Mouse (Mus musculus): ENCODE measurements around the gene Nxnl2. TPM values are rescaled to one million over a fixed set of nuclear protein-coding genes. Genes with fewer than 3 reads are reported as not detected.
A peak's percentile ranks its signal among the peaks of the same experiment; 100 is the strongest.

The Nxnl2 gene
- polyA plus RNA-seq, 1 experiment from 2014 or later: 1.1 TPM

- Histone ChIP-seq H3K4me1 (replicated peaks) (peaks cover 10% of the 10 kb centered on the region), H3K4me2 (no peak overlapping the region), H3K27me3 (replicated peaks) (no peaks in the 10 kb centered on the region), H3K9ac (no peak overlapping the region), H3K27ac (ENCODE audit: poor library complexity, severe bottlenecking) (no peak overlapping the region), H3K36me3 (peaks cover 58% of the 10 kb centered on the region), H3K4me3 (no peak overlapping the region), H3K9me3 (replicated peaks) (no peaks in the 10 kb centered on the region)
- WGBS: 89% methylated on average over 4 of the region's 4 CpGs
- ATAC-seq (ENCODE audit: insufficient number of reproducible peaks, low FRiP score): no peak
Measured at GRCm38 (mm10) chr13:51152966-51153669, 17.7 kb upstream of the Nxnl2 start.

- 92% methylated on average over 4 of the region's 4 CpGs for WGBS
- ATAC-seq (ENCODE audit: insufficient number of reproducible peaks, low FRiP score): no peak
- peaks cover 4% of the 10 kb centered on the region; the same call in 1 of the 2 replicates for H3K9me3 ChIP-seq (replicated peaks)
Measured at GRCm38 (mm10) chr13:51153670-51154030, 17.2 kb upstream of the Nxnl2 start.

GRCm38 (mm10) chr13:51155178-51156013, 15.4 kb upstream of the Nxnl2 start:
- H3K9ac ChIP-seq: no peak overlapping the region
- H3K36me3 ChIP-seq: peaks cover 52% of the 10 kb centered on the region
- peak overlapping the region; percentile 28 for H3K4me2 ChIP-seq

More at GRCm38 (mm10) chr13:51153670-51154030, 17.2 kb upstream of the Nxnl2 start:
- no peak overlapping the region for H3K27ac ChIP-seq (ENCODE audit: poor library complexity, severe bottlenecking)
- peaks cover 62% of the 10 kb centered on the region for H3K36me3 ChIP-seq
- H3K4me3 ChIP-seq: no peak overlapping the region
- no peak overlapping the region for H3K4me2 ChIP-seq
- H3K9ac ChIP-seq: no peak overlapping the region
- peaks cover 10% of the 10 kb centered on the region for H3K4me1 ChIP-seq (replicated peaks)
- H3K27me3 ChIP-seq (replicated peaks): no peaks in the 10 kb centered on the region

GRCm38 (mm10) chr13:51156014-51156386, 14.8 kb upstream of the Nxnl2 start:
- peak overlapping the region; percentile 64 for H3K27ac ChIP-seq (ENCODE audit: poor library complexity, severe bottlenecking)
- 94% methylated on average over 6 of the region's 6 CpGs for WGBS
- H3K4me2 ChIP-seq: peak overlapping the region; percentile 28
- peaks cover 10% of the 10 kb centered on the region for H3K4me1 ChIP-seq (replicated peaks)
- peaks cover 50% of the 10 kb centered on the region for H3K36me3 ChIP-seq
- no peak overlapping the region for H3K9ac ChIP-seq
- H3K27me3 ChIP-seq (replicated peaks): no peaks in the 10 kb centered on the region
- H3K9me3 ChIP-seq (replicated peaks): peaks cover 4% of the 10 kb centered on the region; the same call in 1 of the 2 replicates
- ATAC-seq (ENCODE audit: insufficient number of reproducible peaks, low FRiP score): no peak
- H3K4me3 ChIP-seq: no peak overlapping the region

More at GRCm38 (mm10) chr13:51155178-51156013, 15.4 kb upstream of the Nxnl2 start:
- H3K9me3 ChIP-seq (replicated peaks): peaks cover 4% of the 10 kb centered on the region; the same call in 1 of the 2 replicates
- 62% methylated on average over 15 of the region's 15 CpGs for WGBS
- H3K27ac ChIP-seq (ENCODE audit: poor library complexity, severe bottlenecking): peak overlapping the region; percentile 64
- ATAC-seq (ENCODE audit: insufficient number of reproducible peaks, low FRiP score): peak; percentile 38; the same call in 1 of the 2 replicates
- H3K27me3 ChIP-seq (replicated peaks): no peaks in the 10 kb centered on the region
- no peak overlapping the region for H3K4me3 ChIP-seq
- peaks cover 10% of the 10 kb centered on the region for H3K4me1 ChIP-seq (replicated peaks)

- H3K36me3 ChIP-seq: peaks cover 55% of the 10 kb centered on the region
- H3K4me2 ChIP-seq: no peak overlapping the region
- H3K27me3 ChIP-seq (replicated peaks): no peaks in the 10 kb centered on the region
- H3K9me3 ChIP-seq (replicated peaks): peaks cover 5% of the 10 kb centered on the region
- 60% methylated on average over 3 of the region's 3 CpGs for WGBS
- peaks cover 10% of the 10 kb centered on the region for H3K4me1 ChIP-seq (replicated peaks)
- no peak for ATAC-seq (ENCODE audit: insufficient number of reproducible peaks, low FRiP score)
- H3K4me3 ChIP-seq: no peak overlapping the region
- H3K9ac ChIP-seq: no peak overlapping the region
- H3K27ac ChIP-seq (ENCODE audit: poor library complexity, severe bottlenecking): no peak overlapping the region
Measured at GRCm38 (mm10) chr13:51157291-51157690, 13.5 kb upstream of the Nxnl2 start.

GRCm38 (mm10) chr13:51161672-51162071, 9.2 kb upstream of the Nxnl2 start:
- no peak overlapping the region for H3K4me2 ChIP-seq
- peaks cover 11% of the 10 kb centered on the region for H3K9me3 ChIP-seq (replicated peaks)
- H3K4me3 ChIP-seq: no peak overlapping the region
- H3K27ac ChIP-seq (ENCODE audit: poor library complexity, severe bottlenecking): no peak overlapping the region
- ATAC-seq (ENCODE audit: insufficient number of reproducible peaks, low FRiP score): no peak
- H3K9ac ChIP-seq: no peak overlapping the region
- H3K4me1 ChIP-seq (replicated peaks): 0 out of 2 replicates have a peak, but pooled peaks cover 3% of the 10 kb centered on the region
- H3K27me3 ChIP-seq (replicated peaks): no peaks in the 10 kb centered on the region
- WGBS: 92% methylated on average over 2 of the region's 2 CpGs
- H3K36me3 ChIP-seq: peaks cover 24% of the 10 kb centered on the region

- peaks cover 22% of the 10 kb centered on the region for H3K36me3 ChIP-seq
- H3K4me1 ChIP-seq (replicated peaks): 0 out of 2 replicates have a peak, but pooled peaks cover 3% of the 10 kb centered on the region
- peaks cover 11% of the 10 kb centered on the region for H3K9me3 ChIP-seq (replicated peaks)
- no peak for ATAC-seq (ENCODE audit: insufficient number of reproducible peaks, low FRiP score)
- WGBS: 83% methylated on average over 6 of the region's 6 CpGs
- H3K4me2 ChIP-seq: no peak overlapping the region
- H3K27ac ChIP-seq (ENCODE audit: poor library complexity, severe bottlenecking): no peak overlapping the region
- H3K27me3 ChIP-seq (replicated peaks): no peaks in the 10 kb centered on the region
- no peak overlapping the region for H3K4me3 ChIP-seq
- no peak overlapping the region for H3K9ac ChIP-seq
Measured at GRCm38 (mm10) chr13:51162246-51162645, 8.6 kb upstream of the Nxnl2 start.

GRCm38 (mm10) chr13:51166711-51167110, 4.1 kb upstream of the Nxnl2 start:
- peaks cover under 1% of the 10 kb centered on the region; the same call in 1 of the 2 replicates for H3K27me3 ChIP-seq (replicated peaks)
- no peak overlapping the region for H3K4me2 ChIP-seq
- no peak overlapping the region for H3K4me3 ChIP-seq
- no peak overlapping the region for H3K9ac ChIP-seq
- 51% methylated on average over 11 of the region's 11 CpGs for WGBS
- H3K9me3 ChIP-seq (replicated peaks): peaks cover 7% of the 10 kb centered on the region; the same call in 1 of the 2 replicates
- peaks cover 13% of the 10 kb centered on the region; the same call in 1 of the 2 replicates for H3K36me3 ChIP-seq
- peaks cover 24% of the 10 kb centered on the region for H3K4me1 ChIP-seq (replicated peaks)
- H3K27ac ChIP-seq (ENCODE audit: poor library complexity, severe bottlenecking): no peak overlapping the region
- no peak for ATAC-seq (ENCODE audit: insufficient number of reproducible peaks, low FRiP score)

- 19% methylated on average over 11 of the region's 11 CpGs for WGBS
- Histone ChIP-seq H3K4me3 (peak overlapping the region; percentile 63), H3K9ac (0 out of 2 replicates have a peak overlapping the region, but pooled peaks have one; percentile 73), H3K36me3 (no peaks in the 10 kb centered on the region), H3K4me2 (peak overlapping the region; percentile 100), H3K27ac (ENCODE audit: poor library complexity, severe bottlenecking) (no peak overlapping the region), H3K27me3 (replicated peaks) (peaks cover 18% of the 10 kb centered on the region), H3K4me1 (replicated peaks) (peaks cover 30% of the 10 kb centered on the region), H3K9me3 (replicated peaks) (peaks cover 5% of the 10 kb centered on the region; the same call in 1 of the 2 replicates)
- ATAC-seq (ENCODE audit: insufficient number of reproducible peaks, low FRiP score): peak; percentile 27
Measured at GRCm38 (mm10) chr13:51170215-51170614, 607 bp upstream of the Nxnl2 start.

- Histone ChIP-seq H3K36me3 (no peaks in the 10 kb centered on the region), H3K27me3 (replicated peaks) (peaks cover 18% of the 10 kb centered on the region), H3K4me2 (no peak overlapping the region), H3K4me1 (replicated peaks) (peaks cover 28% of the 10 kb centered on the region), H3K9me3 (replicated peaks) (peaks cover 8% of the 10 kb centered on the region; the same call in 1 of the 2 replicates), H3K27ac (ENCODE audit: poor library complexity, severe bottlenecking) (no peak overlapping the region), H3K9ac (no peak overlapping the region), H3K4me3 (no peak overlapping the region)
- WGBS: 97% methylated on average over 7 of the region's 7 CpGs
- no peak for ATAC-seq (ENCODE audit: insufficient number of reproducible peaks, low FRiP score)
Measured at GRCm38 (mm10) chr13:51172601-51173000, 1.8 kb downstream of the Nxnl2 start.

- Histone ChIP-seq H3K36me3 (no peaks in the 10 kb centered on the region), H3K9ac (no peak overlapping the region), H3K27ac (ENCODE audit: poor library complexity, severe bottlenecking) (no peak overlapping the region), H3K4me1 (replicated peaks) (peaks cover 5% of the 10 kb centered on the region; the same call in 1 of the 2 replicates), H3K4me2 (no peak overlapping the region), H3K9me3 (replicated peaks) (0 out of 2 replicates have a peak, but pooled peaks cover 3% of the 10 kb centered on the region), H3K27me3 (replicated peaks) (no peaks in the 10 kb centered on the region), H3K4me3 (no peak overlapping the region)
- 78% methylated on average over 10 of the region's 10 CpGs for WGBS
- no peak for ATAC-seq (ENCODE audit: insufficient number of reproducible peaks, low FRiP score)
Measured at GRCm38 (mm10) chr13:51178932-51179331, 8.1 kb downstream of the Nxnl2 start.
